Mouse (Mus musculus) intestine, postnatal 0 days (tissue): Measurements from ENCODE around the gene Gm10142. TPM values are rescaled to one million over a fixed set of nuclear protein-coding genes. Genes with fewer than 3 reads are reported as not detected.

ENCODE experiments used
- ATAC-seq: fragments of 200-750 bp; cut with Nextera tagmentation; 2 replicates; pipeline ENCODE4 v1.8.0; 2017; ENCODE audit warnings: mild to moderate bottlenecking, moderate TSS enrichment, moderate library complexity
- H3K27ac ChIP-seq: fragments of 300-500 bp; sonication (generic); 2 replicates; pipeline ENCODE4 v1.5.1; 2014; ENCODE audit warnings: mild to moderate bottlenecking, low read depth, low read length, moderate library complexity
- H3K27me3 ChIP-seq: fragments of 300-500 bp; sonication (generic); replicated peaks from 2 replicates; pipeline ENCODE4 v1.6.1; 2014; ENCODE audit warnings: low read length, mixed read lengths; ENCODE audit not compliant: control insufficient read depth, insufficient read depth
- H3K36me3 ChIP-seq: fragments of 300-500 bp; sonication (generic); 2 replicates; pipeline ENCODE4 v1.6.1; 2014; ENCODE audit warnings: mild to moderate bottlenecking, moderate library complexity; ENCODE audit not compliant: control insufficient read depth, insufficient read depth
- H3K4me1 ChIP-seq: fragments of 300-500 bp; sonication (generic); replicated peaks from 2 replicates; pipeline ENCODE4 v1.6.1; 2014; ENCODE audit warnings: antibody characterized with exemption, low read length, mixed read lengths; ENCODE audit not compliant: control insufficient read depth, insufficient read depth
- H3K4me2 ChIP-seq: fragments of 300-500 bp; sonication (generic); replicated peaks from 2 replicates; pipeline ENCODE4 v1.6.1; 2014; ENCODE audit warnings: low read depth, mild to moderate bottlenecking, moderate library complexity
- H3K4me3 ChIP-seq: fragments of 300-500 bp; sonication (generic); 2 replicates; pipeline ENCODE4 v1.5.1; 2014; ENCODE audit warnings: low read depth, low read length
- H3K9ac ChIP-seq: fragments of 300-500 bp; sonication (generic); 2 replicates; pipeline ENCODE4 v1.6.1; 2014; ENCODE audit warnings: mild to moderate bottlenecking, low read depth, low read length
- H3K9me3 ChIP-seq: fragments of 300-500 bp; sonication (generic); 2 replicates; pipeline ENCODE4 v1.6.1; 2016; ENCODE audit warnings: mixed run types; ENCODE audit not compliant: control insufficient read depth
- CTCF ChIP-seq: sonication (generic); IDR thresholded peaks from 2 replicates; pipeline ENCODE4 v1.5.1; 2016; ENCODE audit warnings: low read depth, mild to moderate bottlenecking, control low read depth, antibody characterized with exemption, moderate library complexity
- WGBS: fragments of 180-500 bp; shearing (Covaris S2); extraction: QIAGEN DNeasy Blood & Tissue Kit; methylation state at CpG from one replicate; pipeline ENCODE4 v1.1.7; 2014; 5-methylcytosine and 5-hydroxymethylcytosine counted together
- polyA plus RNA-seq: library from polyadenylated mRNA; unstranded; fragments of >200 nt; fragmentation: Nextera tagmentation; extraction: Ambion mirVana; gene quantifications from 2 replicates; pipeline ENCODE4 v1.2.1, GENCODE M21; 2015

Gene Gm10142
- not detected in 2 replicates for polyA plus RNA-seq

DNA sequence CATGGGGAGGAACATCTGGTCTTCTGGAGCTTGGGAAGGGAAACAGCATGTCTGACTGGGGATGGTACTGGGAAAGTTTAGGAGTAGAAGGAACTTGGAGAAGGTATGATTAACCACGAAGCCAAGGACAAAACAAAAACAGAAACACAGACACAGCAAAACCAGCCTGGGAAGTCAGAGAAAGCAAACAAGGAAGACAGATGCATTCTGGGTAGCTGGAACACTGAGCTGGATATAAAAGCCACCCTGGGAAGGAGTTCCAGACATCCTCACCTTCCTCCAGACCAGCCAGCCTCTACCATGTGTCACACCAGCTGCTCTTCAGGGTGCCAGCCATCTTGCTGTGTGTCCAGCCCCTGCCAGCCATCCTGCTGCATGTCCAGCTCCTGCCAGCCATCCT lies at the start of gene Gm10142:
TSS of gene Gm10142 (plus strand) at position 301 of the 400 bp plus-strand sequence.
- no peak for TF ChIP-seq CTCF
- no peaks in the 10 kb centered on the region for H3K9me3 ChIP-seq

DNA sequence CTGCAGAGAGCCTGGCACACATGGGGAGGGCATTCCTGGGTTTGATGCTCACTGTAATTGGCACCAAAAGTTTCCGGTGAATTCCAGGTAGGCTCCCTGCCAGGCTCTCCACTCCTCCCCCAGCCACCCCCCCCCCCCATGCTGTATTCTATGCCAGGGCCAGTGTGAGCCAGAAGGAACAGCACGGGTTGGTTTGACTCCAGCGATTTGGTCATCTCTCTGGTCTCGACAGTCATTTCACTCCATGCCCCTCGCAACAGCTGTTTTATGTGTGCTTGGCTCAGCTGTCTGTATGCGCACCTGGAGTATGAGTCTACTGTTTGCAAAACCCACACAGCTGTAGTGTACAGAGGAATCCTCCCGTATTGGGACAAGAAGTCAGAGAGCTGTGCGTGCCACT lies 49.3 kb upstream of the Gm10142 start:
- Histone ChIP-seq H3K4me3 (no peak overlapping the region), H3K27ac (no peak overlapping the region), H3K9ac (no peak overlapping the region), H3K4me2 (no peak overlapping the region), H3K9me3 (no peaks in the 10 kb centered on the region), H3K36me3 (no peaks in the 10 kb centered on the region), H3K4me1 (no peaks in the 10 kb centered on the region), H3K27me3 (no peaks in the 10 kb centered on the region)
- TF ChIP-seq CTCF, result no peak
- WGBS, result 68% methylated on average over 8 of the region's 8 CpGs
- no peak for ATAC-seq

More for the DNA sequence above, at the start of gene Gm10142:
- H3K4me2 ChIP-seq, result no peak within 1 kb of the TSS
- H3K9ac ChIP-seq, result no peak within 1 kb of the TSS
- H3K27ac ChIP-seq, result no peak within 1 kb of the TSS
- ATAC-seq, result no peak
- H3K4me1 ChIP-seq, result no peaks in the 10 kb centered on the region
- H3K4me3 ChIP-seq, result no peak within 1 kb of the TSS
- H3K27me3 ChIP-seq, result no peaks in the 10 kb centered on the region
- 85% methylated on average over 1 of the region's 1 CpGs for WGBS
- no peaks in the 10 kb centered on the region for H3K36me3 ChIP-seq

DNA sequence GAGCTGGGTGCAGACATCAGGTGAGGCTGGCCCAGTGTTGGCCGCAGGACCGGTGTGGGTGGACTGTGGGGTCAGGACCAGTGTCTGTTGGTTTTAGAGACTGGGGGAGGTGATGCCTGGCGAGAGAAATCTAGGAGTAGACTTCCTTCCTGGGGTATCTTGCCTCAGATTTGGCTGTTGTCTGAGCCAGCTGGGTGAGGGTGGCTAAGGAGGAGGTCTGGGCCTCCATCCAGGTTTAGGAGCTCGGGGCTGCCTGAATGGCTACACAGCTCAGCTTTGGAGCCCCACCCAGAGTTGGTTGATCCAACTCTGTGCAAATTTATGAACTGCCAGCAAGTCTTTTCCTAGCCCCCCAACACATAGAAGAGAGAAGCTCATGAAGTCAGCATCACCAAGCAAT lies 48.2 kb upstream of the Gm10142 start:
- Histone ChIP-seq H3K9me3 (no peaks in the 10 kb centered on the region), H3K9ac (no peak overlapping the region), H3K4me2 (no peak overlapping the region), H3K4me3 (no peak overlapping the region), H3K27ac (no peak overlapping the region), H3K36me3 (no peaks in the 10 kb centered on the region), H3K27me3 (no peaks in the 10 kb centered on the region), H3K4me1 (no peaks in the 10 kb centered on the region)
- TF ChIP-seq CTCF, result no peak
- ATAC-seq, result no peak
- WGBS, result 79% methylated on average over 4 of the region's 4 CpGs

DNA sequence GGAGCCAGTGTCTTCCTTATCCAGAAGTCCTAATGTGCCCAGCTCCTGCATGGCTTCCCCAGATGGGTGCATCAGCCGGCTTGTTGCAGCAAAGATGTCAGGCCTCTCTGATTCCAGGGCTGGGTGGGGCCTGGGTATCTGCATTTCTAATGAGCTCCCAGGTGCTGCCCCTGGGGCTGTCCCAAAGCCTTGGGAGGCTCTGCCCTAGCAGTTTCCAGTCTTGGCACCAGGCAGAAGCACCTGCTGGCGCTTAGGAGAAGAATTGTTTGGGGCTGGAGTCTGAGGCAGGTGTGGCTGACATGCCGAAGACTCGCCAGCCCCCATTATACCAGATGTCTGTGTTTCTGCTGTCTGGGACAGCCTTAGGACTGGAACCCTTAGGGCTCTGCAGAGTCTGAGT lies 44.9 kb upstream of the Gm10142 start:
- Histone ChIP-seq H3K9me3 (no peaks in the 10 kb centered on the region), H3K4me2 (no peak overlapping the region), H3K27ac (no peak overlapping the region), H3K4me1 (no peaks in the 10 kb centered on the region), H3K9ac (no peak overlapping the region), H3K27me3 (no peaks in the 10 kb centered on the region), H3K4me3 (no peak overlapping the region), H3K36me3 (no peaks in the 10 kb centered on the region)
- TF ChIP-seq CTCF, result no peak
- 75% methylated on average over 4 of the region's 4 CpGs for WGBS
- no peak for ATAC-seq

DNA sequence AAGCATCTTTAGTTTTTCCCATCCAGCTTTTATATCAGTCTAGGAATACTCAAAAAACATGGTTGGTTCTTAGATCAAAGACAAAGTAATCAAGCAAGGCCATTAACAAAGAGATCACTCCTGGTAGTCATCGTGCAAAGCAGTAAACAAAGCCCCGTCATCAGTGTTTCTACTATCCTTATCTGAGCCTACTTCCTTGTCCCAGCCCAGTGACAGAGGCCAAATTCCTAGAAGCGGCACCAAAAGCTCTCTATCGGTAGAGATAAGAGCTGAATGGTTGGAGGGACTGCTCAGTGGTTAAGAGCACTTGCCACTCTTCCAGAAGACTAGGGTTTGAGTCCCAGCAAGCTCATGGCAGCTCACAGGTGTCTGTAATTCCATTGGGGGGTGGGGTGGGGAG lies 44.1 kb upstream of the Gm10142 start:
- WGBS, result 21% methylated on average over 4 of the region's 4 CpGs
- Histone ChIP-seq H3K36me3 (no peaks in the 10 kb centered on the region), H3K4me3 (no peak overlapping the region), H3K9me3 (no peaks in the 10 kb centered on the region), H3K27ac (no peak overlapping the region), H3K27me3 (peaks cover under 1% of the 10 kb centered on the region; the same call in 1 of the 2 replicates), H3K9ac (no peak overlapping the region), H3K4me1 (no peaks in the 10 kb centered on the region), H3K4me2 (no peak overlapping the region)
- no peak for TF ChIP-seq CTCF
- no peak; the same call in 1 of the 2 replicates for ATAC-seq

- no peak for ATAC-seq
- Histone ChIP-seq H3K27me3 (peaks cover 22% of the 10 kb centered on the region), H3K36me3 (no peaks in the 10 kb centered on the region), H3K9me3 (no peaks in the 10 kb centered on the region), H3K4me1 (no peaks in the 10 kb centered on the region), H3K4me2 (no peak overlapping the region), H3K4me3 (no peak overlapping the region), H3K9ac (no peak overlapping the region), H3K27ac (no peak overlapping the region)
- WGBS, result 58% methylated on average over 13 of the region's 13 CpGs
- TF ChIP-seq CTCF, result no peak
These were observed 41.8 kb upstream of the Gm10142 start for GRCm38 (mm10) chr10:77673765-77674164.

DNA sequence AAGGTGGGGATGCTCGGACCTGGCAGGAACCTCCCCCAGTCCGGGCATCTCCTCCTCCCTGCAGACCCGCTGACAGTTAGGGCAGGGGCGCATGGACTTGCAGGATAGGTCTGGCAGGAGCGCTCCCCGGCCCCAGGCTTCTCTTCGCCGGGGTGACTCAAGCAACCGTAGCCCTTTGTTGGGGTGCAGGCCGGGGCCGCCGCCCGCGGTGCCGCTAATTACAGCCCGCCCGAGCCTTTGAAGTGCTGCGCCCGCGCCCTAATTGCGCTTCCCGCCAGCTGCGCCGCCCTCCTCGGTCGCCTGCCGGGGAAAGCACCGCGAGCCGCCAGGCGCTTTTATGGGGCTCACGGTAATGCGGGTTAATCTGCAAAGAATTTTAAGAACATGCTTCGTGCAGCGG lies 38.0 kb upstream of the Gm10142 start:
- 0 out of 2 replicates have a peak, but pooled peaks have one; percentile 8 for ATAC-seq
- Histone ChIP-seq H3K36me3 (no peaks in the 10 kb centered on the region), H3K27ac (no peak overlapping the region), H3K4me2 (peak overlapping the region; percentile 52), H3K9me3 (no peaks in the 10 kb centered on the region), H3K9ac (no peak overlapping the region), H3K27me3 (peaks cover 26% of the 10 kb centered on the region), H3K4me1 (no peaks in the 10 kb centered on the region), H3K4me3 (no peak overlapping the region)
- WGBS, result under 1% methylated on average over 35 of the region's 35 CpGs
- TF ChIP-seq CTCF, result no peak
